Mouse (Mus musculus) thymus, adult 2 months (tissue): ENCODE results near the gene Gatad2b.

Source experiments
- CTCF ChIP-seq: fragments of 200-500 bp; IDR thresholded peaks from 2 replicates; pipeline ENCODE4 v1.5.1; 2012; ENCODE audit warnings: mild to moderate bottlenecking, control low read depth, low read length, moderate library complexity, borderline replicate concordance; ENCODE audit not compliant: control insufficient read depth, poor library complexity, insufficient read depth; ENCODE audit errors: extremely low read depth
- POLR2A ChIP-seq: fragments of 200-500 bp; IDR thresholded peaks from 2 replicates; pipeline ENCODE4 v1.6.1; 2012; ENCODE audit warnings: mild to moderate bottlenecking, low read length, control low read depth, moderate library complexity; ENCODE audit not compliant: control insufficient read depth, poor library complexity, insufficient read depth; ENCODE audit errors: extremely low read depth

- TF ChIP-seq CTCF (no peak), POLR2A (no peak)
Observed at GRCm38 (mm10) chr3:90256731-90257530, 36.0 kb upstream of the Gatad2b start.
